Mouse (Mus musculus) C2C12 (cell line): ENCODE data around the gene Cdyl2. TPM values are rescaled to one million over a fixed set of nuclear protein-coding genes. Genes with fewer than 3 reads are reported as not detected.

ENCODE experiments used
- H3K27me3 ChIP-seq: one replicate; pipeline ENCODE4 v1.6.1; 2011; ENCODE audit not compliant: control insufficient read depth, insufficient read depth, insufficient read length
- H3K36me3 ChIP-seq: one replicate; pipeline ENCODE4 v1.6.1; 2011; ENCODE audit not compliant: control insufficient read depth, insufficient read depth
- H3K4me3 ChIP-seq: one replicate; pipeline ENCODE4 v1.5.1; 2011; ENCODE audit warnings: mild to moderate bottlenecking, control low read depth; ENCODE audit not compliant: poor library complexity, insufficient read depth, severe bottlenecking
- H3K79me2 ChIP-seq: one replicate; pipeline ENCODE4 v1.6.1; 2011; ENCODE audit not compliant: control insufficient read depth, insufficient read depth
- H3K79me3 ChIP-seq: one replicate; pipeline ENCODE4 v1.6.1; 2011; ENCODE audit warnings: low read depth, control low read depth
- H3ac ChIP-seq: one replicate; pipeline ENCODE3; 2011; ENCODE audit warnings: low read depth; ENCODE audit not compliant: control insufficient read depth, insufficient read length
- CEBPB ChIP-seq: IDR thresholded peaks from one replicate; pipeline ENCODE4 v1.6.1; 2011; ENCODE audit warnings: low read depth, mild to moderate bottlenecking, control low read depth, moderate library complexity
- CTCF ChIP-seq: IDR thresholded peaks from one replicate; pipeline ENCODE4 v1.5.1; 2011; ENCODE audit not compliant: control insufficient read depth, insufficient read depth, insufficient read length
- FOSL1 ChIP-seq: IDR thresholded peaks from one replicate; pipeline ENCODE4 v1.8.0; 2011; ENCODE audit warnings: mild to moderate bottlenecking, low read length; ENCODE audit not compliant: poor library complexity, insufficient read depth, severe bottlenecking
- MAX ChIP-seq: IDR thresholded peaks from one replicate; pipeline ENCODE4 v1.6.1; 2011; ENCODE audit warnings: mild to moderate bottlenecking, control low read depth
- MYOD1 ChIP-seq: IDR thresholded peaks from one replicate; pipeline ENCODE4 v1.6.1; 2011; ENCODE audit warnings: low read depth; ENCODE audit not compliant: control insufficient read depth, insufficient read length
- MYOG ChIP-seq: IDR thresholded peaks from one replicate; pipeline ENCODE4 v1.6.1; 2011; ENCODE audit not compliant: control insufficient read depth, insufficient read length; ENCODE audit errors: extremely low read depth
- USF1 ChIP-seq: IDR thresholded peaks from one replicate; pipeline ENCODE4 v1.6.1; 2011; ENCODE audit warnings: low read depth, mild to moderate bottlenecking, control low read depth, moderate library complexity
- polyA plus RNA-seq: library from polyadenylated mRNA; unstranded; fragments of >200 nt; fragmentation: generic; extraction: Trizol; gene quantifications from one replicate; pipeline ENCODE4 v1.2.1, GENCODE M21; 2012; ENCODE audit warnings: missing spikeins

Gene Cdyl2
- polyA plus RNA-seq, 1 experiment = 0.35 TPM

DNA sequence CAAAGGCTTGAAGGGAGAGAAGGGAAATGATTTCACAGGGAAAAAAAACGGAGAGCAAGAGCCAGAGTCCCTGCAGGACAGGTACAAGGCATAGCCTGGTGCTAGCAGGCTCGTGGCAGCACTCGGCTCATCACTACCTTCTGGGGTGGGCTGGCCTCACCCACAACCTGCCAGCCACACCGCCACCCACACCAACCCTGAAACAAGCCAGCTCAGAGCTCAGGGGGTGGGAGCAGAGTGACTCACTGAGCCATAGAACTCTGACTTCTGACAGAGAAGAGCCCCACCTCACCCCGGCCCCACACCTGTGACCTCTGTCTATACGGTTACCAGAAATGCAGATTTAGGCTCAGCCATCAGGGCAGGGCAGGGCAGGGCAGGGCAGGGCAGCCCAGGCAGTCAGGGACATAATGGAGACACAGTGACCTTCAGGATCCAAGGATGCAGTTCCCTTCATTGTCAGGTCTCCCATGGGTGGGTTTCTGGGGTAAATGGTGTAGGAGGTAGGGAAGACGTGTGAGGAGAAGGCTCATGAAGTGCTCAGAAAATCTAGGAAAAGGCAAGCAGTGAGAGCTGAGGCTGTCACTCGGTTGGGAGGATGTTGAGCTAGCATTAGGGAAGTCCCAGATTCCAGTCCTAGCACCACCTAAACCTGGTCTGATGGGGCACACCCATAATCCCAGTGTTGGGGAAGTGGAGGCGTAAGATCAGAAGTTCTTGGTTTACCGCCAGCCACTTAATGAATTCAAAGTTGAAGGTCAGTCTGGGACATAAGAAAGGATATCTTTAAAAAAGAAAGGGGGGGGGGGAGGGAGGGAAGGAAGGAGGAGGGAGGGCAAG, 58.6 kb downstream of the Cdyl2 start:
- H3ac ChIP-seq = no peak overlapping the region
- no peak for TF ChIP-seq MYOG
- TF ChIP-seq MYOD1 = no peak
- no peak for TF ChIP-seq USF1
- no peak for TF ChIP-seq CTCF
- TF ChIP-seq FOSL1 = no peak
- no peak for TF ChIP-seq MAX
- no peaks in the 10 kb centered on the region for H3K27me3 ChIP-seq
- H3K36me3 ChIP-seq = no peaks in the 10 kb centered on the region
- no peak overlapping the region for H3K4me3 ChIP-seq
- no peaks in the 10 kb centered on the region for H3K79me2 ChIP-seq
- no peaks in the 10 kb centered on the region for H3K79me3 ChIP-seq

DNA sequence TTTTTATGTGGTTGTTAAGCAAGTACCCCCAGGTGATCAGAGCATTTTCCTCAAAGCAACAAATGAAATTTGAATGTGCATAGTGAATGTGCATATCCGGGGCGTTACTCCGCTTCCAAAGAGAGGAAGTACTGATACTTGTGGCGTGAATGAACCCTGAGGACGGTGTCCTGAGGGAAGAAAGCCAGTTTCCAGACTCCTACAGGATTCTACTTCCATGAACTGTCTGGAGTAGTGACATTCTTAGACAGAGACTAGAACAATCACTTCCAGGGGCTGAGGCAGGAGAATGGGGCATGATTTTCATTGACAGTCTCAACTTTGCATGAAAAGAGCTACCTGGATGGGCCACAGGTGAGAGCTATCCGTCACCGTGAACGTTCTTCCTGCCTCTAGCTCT, 59.3 kb downstream of the Cdyl2 start:
- Histone ChIP-seq H3K79me3 (no peaks in the 10 kb centered on the region), H3K4me3 (no peak overlapping the region), H3K79me2 (no peaks in the 10 kb centered on the region), H3ac (no peak overlapping the region), H3K27me3 (no peaks in the 10 kb centered on the region), H3K36me3 (no peaks in the 10 kb centered on the region)
- no peak for TF ChIP-seq MYOD1

DNA sequence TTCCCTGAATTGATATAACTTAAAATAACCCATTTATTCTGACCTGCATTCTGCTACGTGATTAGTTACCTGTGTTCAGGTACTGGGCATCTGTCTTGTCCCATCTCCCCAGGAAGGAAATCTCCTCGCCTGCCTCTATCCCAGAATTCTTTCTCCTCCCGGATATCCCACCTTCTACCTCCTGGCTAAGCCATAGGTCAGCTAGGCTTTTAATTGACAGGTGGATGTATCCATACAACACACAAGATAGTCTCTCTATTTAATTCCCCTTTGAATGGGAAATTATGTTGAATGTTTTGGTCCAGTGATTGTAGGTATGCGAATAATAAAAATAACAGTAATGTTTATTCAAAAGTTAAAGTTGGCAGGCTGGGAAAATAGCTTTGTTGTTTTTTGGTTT, 59.7 kb downstream of the Cdyl2 start:
- Histone ChIP-seq H3K27me3 (no peaks in the 10 kb centered on the region), H3K79me2 (no peaks in the 10 kb centered on the region), H3K79me3 (no peaks in the 10 kb centered on the region), H3ac (no peak overlapping the region), H3K4me3 (no peak overlapping the region), H3K36me3 (no peaks in the 10 kb centered on the region)
- TF ChIP-seq CEBPB = no peak
- no peak for TF ChIP-seq MYOD1
- no peak for TF ChIP-seq CTCF
- TF ChIP-seq MYOG = no peak
- no peak for TF ChIP-seq FOSL1
- TF ChIP-seq USF1 = no peak
- no peak for TF ChIP-seq MAX

DNA sequence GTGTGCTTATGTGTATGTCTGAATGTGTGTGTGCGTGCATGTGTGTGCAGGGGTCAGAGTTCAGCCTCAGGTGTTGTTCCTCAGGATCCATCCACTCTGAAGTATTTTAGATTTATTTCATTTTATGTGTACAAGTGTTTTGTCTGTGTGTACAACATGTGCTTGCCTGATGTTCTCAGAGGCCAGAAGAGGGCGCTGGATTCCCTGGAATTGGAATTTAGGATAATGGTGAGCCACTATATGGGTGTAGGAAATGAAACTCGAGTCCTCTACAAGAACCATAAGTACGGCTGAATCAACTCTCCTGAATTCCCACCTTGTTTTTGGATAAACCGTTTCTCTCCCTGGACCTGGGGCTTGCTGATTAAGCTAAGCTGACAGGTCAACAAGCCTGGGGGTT, 61.2 kb downstream of the Cdyl2 start:
- no peak overlapping the region for H3ac ChIP-seq
- H3K27me3 ChIP-seq = no peaks in the 10 kb centered on the region
- H3K79me2 ChIP-seq = no peaks in the 10 kb centered on the region
- H3K36me3 ChIP-seq = no peaks in the 10 kb centered on the region
- TF ChIP-seq CTCF = no peak
- no peaks in the 10 kb centered on the region for H3K79me3 ChIP-seq
- no peak overlapping the region for H3K4me3 ChIP-seq

DNA sequence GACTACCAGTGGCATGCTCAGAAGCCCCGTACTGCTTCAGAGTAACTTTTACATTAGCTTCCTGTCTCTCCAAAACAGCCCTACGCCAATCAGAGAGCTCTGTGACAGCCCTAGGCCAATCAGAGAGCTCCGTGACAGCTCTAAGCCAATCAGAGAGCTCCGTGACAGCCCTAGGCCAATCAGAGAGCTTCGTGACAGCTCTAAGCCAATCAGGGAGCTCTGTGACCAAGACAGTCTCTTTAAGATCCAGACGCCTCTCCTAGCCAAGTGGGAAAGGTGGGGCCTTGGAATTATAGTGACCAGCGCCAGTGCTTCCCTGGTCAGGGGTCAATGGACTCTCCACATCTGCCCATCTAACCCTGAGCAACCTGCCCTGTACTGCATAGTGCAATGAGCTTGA, 62.2 kb downstream of the Cdyl2 start:
- no peak for TF ChIP-seq MYOG
- TF ChIP-seq CTCF = no peak
- TF ChIP-seq MAX = no peak
- no peak for TF ChIP-seq USF1
- no peak for TF ChIP-seq FOSL1
- TF ChIP-seq CEBPB = no peak
- TF ChIP-seq MYOD1 = no peak
- H3K79me3 ChIP-seq = no peaks in the 10 kb centered on the region
- no peaks in the 10 kb centered on the region for H3K79me2 ChIP-seq
- no peak overlapping the region for H3K4me3 ChIP-seq
- no peak overlapping the region for H3ac ChIP-seq
- no peaks in the 10 kb centered on the region for H3K27me3 ChIP-seq
- H3K36me3 ChIP-seq = no peaks in the 10 kb centered on the region

DNA sequence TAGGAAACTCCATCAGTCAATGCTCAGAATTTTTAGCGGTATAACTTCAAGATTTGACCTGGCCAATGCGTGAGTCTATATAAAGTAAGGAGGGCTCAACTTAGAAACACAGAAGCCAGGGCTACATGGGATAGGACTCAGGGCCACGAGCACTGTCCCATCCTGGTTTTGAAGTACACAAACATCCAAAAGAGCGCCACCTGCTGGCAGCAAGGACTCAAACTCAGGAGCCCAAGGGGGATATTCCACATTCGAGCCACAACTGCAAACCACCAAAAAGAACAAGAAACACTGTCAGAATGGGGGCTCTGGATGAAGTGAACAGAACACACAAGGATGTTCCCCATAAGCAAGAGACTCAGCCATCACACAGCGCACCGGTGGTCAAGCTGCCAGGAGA, 63.8 kb downstream of the Cdyl2 start:
- no peaks in the 10 kb centered on the region for H3K36me3 ChIP-seq
- H3K4me3 ChIP-seq = no peak overlapping the region
- TF ChIP-seq MAX = no peak
- no peaks in the 10 kb centered on the region for H3K79me3 ChIP-seq
- no peak overlapping the region for H3ac ChIP-seq
- H3K79me2 ChIP-seq = no peaks in the 10 kb centered on the region
- H3K27me3 ChIP-seq = no peaks in the 10 kb centered on the region
